Mouse (Mus musculus): ENCODE results near the gene Lrrc8b. TPM values are rescaled to one million over a fixed set of nuclear protein-coding genes. Genes with fewer than 3 reads are reported as not detected.

Gene Lrrc8b
- polyA plus RNA-seq, 1 experiment, result 19.2 TPM

- Histone ChIP-seq H3K36me3 (ENCODE audit: control insufficient read depth, insufficient read depth, low read length) (no peaks in the 10 kb centered on the region), H3K27ac (ENCODE audit: control insufficient read depth, insufficient read depth, low read length) (no peak overlapping the region), H3K4me3 (ENCODE audit: control insufficient read depth, insufficient read depth, low read length) (no peak overlapping the region), H3K4me1 (replicated peaks; ENCODE audit: control insufficient read depth, insufficient read depth, low read length) (peaks cover 38% of the 10 kb centered on the region), H3K27me3 (ENCODE audit: control insufficient read depth, insufficient read depth, low read length) (no peaks in the 10 kb centered on the region)
- DNase-seq, result no peak
- WGBS, result 84% methylated on average over 10 of the region's 10 CpGs
- TF ChIP-seq POLR2A (IDR thresholded peaks at IDR 0.05; ENCODE audit: control insufficient read depth, extremely low read depth, insufficient read depth, low read length, poor library complexity) (no peak), CTCF (IDR thresholded peaks at IDR 0.05; ENCODE audit: borderline replicate concordance, control insufficient read depth, extremely low read depth, insufficient read depth, low read length, poor library complexity) (no peak)
These were observed 78.8 kb downstream of the Lrrc8b start for GRCm38 (mm10) chr5:105494246-105494917.

- Histone ChIP-seq H3K27me3 (ENCODE audit: control insufficient read depth, insufficient read depth, low read length) (no peaks in the 10 kb centered on the region), H3K36me3 (ENCODE audit: control insufficient read depth, insufficient read depth, low read length) (no peaks in the 10 kb centered on the region), H3K4me1 (replicated peaks; ENCODE audit: control insufficient read depth, insufficient read depth, low read length) (peaks cover 40% of the 10 kb centered on the region), H3K4me3 (ENCODE audit: control insufficient read depth, insufficient read depth, low read length) (peak overlapping the region; percentile 48), H3K27ac (ENCODE audit: control insufficient read depth, insufficient read depth, low read length) (peak overlapping the region; percentile 95)
- peak; percentile 92 for DNase-seq
- TF ChIP-seq POLR2A (IDR thresholded peaks at IDR 0.05; ENCODE audit: control insufficient read depth, extremely low read depth, insufficient read depth, low read length, poor library complexity) (no peak), CTCF (IDR thresholded peaks at IDR 0.05; ENCODE audit: borderline replicate concordance, control insufficient read depth, extremely low read depth, insufficient read depth, low read length, poor library complexity) (no peak)
- 6% methylated on average over 24 of the region's 24 CpGs for WGBS
These were observed 79.6 kb downstream of the Lrrc8b start for GRCm38 (mm10) chr5:105494918-105495901.

DNA sequence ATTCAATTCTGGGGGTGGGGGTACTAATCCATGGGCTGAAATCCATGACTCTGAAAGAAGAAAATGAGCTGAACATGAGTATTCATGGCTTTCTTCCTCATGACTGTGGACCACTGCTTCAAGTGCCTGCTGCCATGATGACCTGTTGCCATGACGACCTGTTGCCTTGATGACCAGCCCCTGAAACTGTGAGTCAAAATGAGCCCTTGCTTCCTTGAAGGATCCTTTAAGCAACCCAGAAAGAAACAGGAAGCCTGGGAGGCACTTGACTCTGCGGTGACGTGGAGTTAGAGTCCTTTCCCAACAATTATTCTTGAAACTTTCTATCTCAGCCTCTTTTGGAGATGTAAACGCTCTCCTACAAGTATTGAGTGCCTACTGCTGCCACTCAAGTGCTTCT lies 80.6 kb downstream of the Lrrc8b start:
- Histone ChIP-seq H3K4me3 (ENCODE audit: control insufficient read depth, insufficient read depth, low read length) (no peak overlapping the region), H3K27me3 (ENCODE audit: control insufficient read depth, insufficient read depth, low read length) (no peaks in the 10 kb centered on the region), H3K4me1 (replicated peaks; ENCODE audit: control insufficient read depth, insufficient read depth, low read length) (peaks cover 48% of the 10 kb centered on the region), H3K27ac (ENCODE audit: control insufficient read depth, insufficient read depth, low read length) (peak overlapping the region; percentile 4), H3K36me3 (ENCODE audit: control insufficient read depth, insufficient read depth, low read length) (no peaks in the 10 kb centered on the region)
- 94% methylated on average over 4 of the region's 4 CpGs for WGBS
- TF ChIP-seq CTCF (IDR thresholded peaks at IDR 0.05; ENCODE audit: borderline replicate concordance, control insufficient read depth, extremely low read depth, insufficient read depth, low read length, poor library complexity) (no peak), POLR2A (IDR thresholded peaks at IDR 0.05; ENCODE audit: control insufficient read depth, extremely low read depth, insufficient read depth, low read length, poor library complexity) (no peak)
- DNase-seq, result no peak

DNA sequence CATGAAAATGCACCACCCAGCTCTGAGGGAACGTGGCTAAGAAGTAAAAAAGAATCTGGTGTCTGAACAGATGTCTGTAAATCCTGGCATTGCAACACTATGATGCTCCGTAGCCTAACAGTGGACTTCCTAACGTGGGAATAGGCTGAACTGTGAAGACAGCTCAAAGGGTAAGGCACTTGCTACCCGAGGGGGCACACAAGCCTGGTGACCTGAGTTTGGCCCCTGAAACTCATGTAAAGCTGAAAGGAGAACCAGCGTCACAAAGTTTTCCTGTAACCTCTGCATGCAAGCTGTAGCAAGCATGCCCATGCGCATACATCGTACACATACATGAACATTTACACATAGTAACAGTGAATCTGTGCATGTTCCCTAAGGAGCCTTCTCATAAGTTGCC lies 81.0 kb downstream of the Lrrc8b start:
- Histone ChIP-seq H3K27ac (ENCODE audit: control insufficient read depth, insufficient read depth, low read length) (no peak overlapping the region; the same call in 1 of the 2 replicates), H3K4me3 (ENCODE audit: control insufficient read depth, insufficient read depth, low read length) (no peak overlapping the region), H3K4me1 (replicated peaks; ENCODE audit: control insufficient read depth, insufficient read depth, low read length) (peaks cover 50% of the 10 kb centered on the region), H3K27me3 (ENCODE audit: control insufficient read depth, insufficient read depth, low read length) (no peaks in the 10 kb centered on the region), H3K36me3 (ENCODE audit: control insufficient read depth, insufficient read depth, low read length) (no peaks in the 10 kb centered on the region)
- 94% methylated on average over 7 of the region's 7 CpGs for WGBS
- DNase-seq, result no peak
- TF ChIP-seq CTCF (IDR thresholded peaks at IDR 0.05; ENCODE audit: borderline replicate concordance, control insufficient read depth, extremely low read depth, insufficient read depth, low read length, poor library complexity) (no peak), POLR2A (IDR thresholded peaks at IDR 0.05; ENCODE audit: control insufficient read depth, extremely low read depth, insufficient read depth, low read length, poor library complexity) (no peak)

- Histone ChIP-seq H3K4me3 (ENCODE audit: control insufficient read depth, insufficient read depth, low read length) (no peak overlapping the region), H3K36me3 (ENCODE audit: control insufficient read depth, insufficient read depth, low read length) (no peaks in the 10 kb centered on the region), H3K27ac (ENCODE audit: control insufficient read depth, insufficient read depth, low read length) (peak overlapping the region; percentile 84), H3K27me3 (ENCODE audit: control insufficient read depth, insufficient read depth, low read length) (no peaks in the 10 kb centered on the region), H3K4me1 (replicated peaks; ENCODE audit: control insufficient read depth, insufficient read depth, low read length) (peaks cover 42% of the 10 kb centered on the region)
- TF ChIP-seq CTCF (IDR thresholded peaks at IDR 0.05; ENCODE audit: borderline replicate concordance, control insufficient read depth, extremely low read depth, insufficient read depth, low read length, poor library complexity) (no peak), POLR2A (IDR thresholded peaks at IDR 0.05; ENCODE audit: control insufficient read depth, extremely low read depth, insufficient read depth, low read length, poor library complexity) (no peak)
- DNase-seq, result peak; percentile 34
- WGBS, result 39% methylated on average over 4 of the region's 4 CpGs
These were observed 82.9 kb downstream of the Lrrc8b start for GRCm38 (mm10) chr5:105498429-105499000.

- H3K4me3 ChIP-seq (ENCODE audit: control insufficient read depth, insufficient read depth, low read length), result no peak overlapping the region
- H3K27ac ChIP-seq (ENCODE audit: control insufficient read depth, insufficient read depth, low read length), result no peak overlapping the region
- H3K27me3 ChIP-seq (ENCODE audit: control insufficient read depth, insufficient read depth, low read length), result no peaks in the 10 kb centered on the region
- no peaks in the 10 kb centered on the region for H3K36me3 ChIP-seq (ENCODE audit: control insufficient read depth, insufficient read depth, low read length)
- TF ChIP-seq CTCF (IDR thresholded peaks at IDR 0.05; ENCODE audit: borderline replicate concordance, control insufficient read depth, extremely low read depth, insufficient read depth, low read length, poor library complexity) (no peak), POLR2A (IDR thresholded peaks at IDR 0.05; ENCODE audit: control insufficient read depth, extremely low read depth, insufficient read depth, low read length, poor library complexity) (no peak)
- no peak for DNase-seq
- WGBS, result 60% methylated on average over 1 of the region's 1 CpGs
- peaks cover 39% of the 10 kb centered on the region for H3K4me1 ChIP-seq (replicated peaks; ENCODE audit: control insufficient read depth, insufficient read depth, low read length)
These were observed 83.8 kb downstream of the Lrrc8b start for GRCm38 (mm10) chr5:105499396-105499795.
